8 mouse cellular contexts compared by ENCODE assay signal in the genomic region with DNA sequence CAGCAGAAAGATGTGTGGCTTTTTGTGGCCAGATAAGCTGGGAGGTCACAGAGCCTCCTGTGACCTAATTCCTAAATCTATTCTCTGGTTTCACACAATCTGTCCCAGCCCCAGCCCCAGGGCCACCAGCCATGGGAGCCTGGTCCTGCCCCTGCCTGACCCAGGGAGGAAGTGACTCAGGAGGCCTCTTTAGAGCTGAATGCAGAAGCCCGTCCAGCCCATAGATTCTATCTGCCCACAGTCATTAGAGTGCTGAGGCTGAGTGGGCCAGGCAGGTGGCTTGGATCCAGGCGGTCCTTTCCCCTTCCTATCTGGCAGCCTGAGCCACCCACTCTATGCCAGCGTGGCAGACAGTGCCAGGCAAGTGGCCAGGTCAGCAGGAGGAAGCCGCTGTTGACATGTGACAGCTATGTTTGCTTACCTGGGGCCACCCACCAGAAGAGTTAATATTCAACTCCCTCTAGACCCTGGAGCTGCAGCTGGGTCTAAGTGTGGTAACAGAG. TPM values are rescaled to one million over a fixed set of nuclear protein-coding genes. Genes with fewer than 3 reads are reported as not detected.
DNase-seq lines count a peak whose midpoint lies in the region; ATAC-seq and TF ChIP-seq lines count a peak whose summit lies in the region.

No protein-coding gene starts in this region.

- no peak for ATAC-seq in heart, embryonic 11.5 days (replicated peaks; ENCODE audit: insufficient number of reproducible peaks, low FRiP score, low TSS enrichment)
- peak; percentile 95 for ATAC-seq in lung, postnatal 0 days
- ATAC-seq in midbrain, embryonic 13.5 days = no peak

- no peaks in the 10 kb centered on the region for H3K36me3 ChIP-seq in heart, embryonic 11.5 days (ENCODE audit: control insufficient read depth, insufficient read depth, low read length)
- H3K36me3 ChIP-seq in lung, postnatal 0 days (ENCODE audit: insufficient read depth, low read length) = no peaks in the 10 kb centered on the region
- H3K36me3 ChIP-seq in midbrain, embryonic 13.5 days = no peaks in the 10 kb centered on the region

- peak; percentile 73 for TF ChIP-seq EP300 in lung, postnatal 0 days (IDR thresholded peaks at IDR 0.05)

- no peaks in the 10 kb centered on the region for H3K27me3 ChIP-seq in heart, embryonic 11.5 days (ENCODE audit: control insufficient read depth, insufficient read depth, low read length)
- H3K27me3 ChIP-seq in lung, postnatal 0 days (replicated peaks; ENCODE audit: insufficient read depth, low read length) = no peaks in the 10 kb centered on the region
- no peaks in the 10 kb centered on the region for H3K27me3 ChIP-seq in midbrain, embryonic 13.5 days

- intact Hi-C loops in left cerebral cortex, postnatal 14 days (cut with DNase I) = no loop called here

- H3K27ac ChIP-seq in heart, embryonic 11.5 days (ENCODE audit: low read depth, low read length) = no peak overlapping the region
- peak overlapping the region; percentile 66 for H3K27ac ChIP-seq in lung, postnatal 0 days (ENCODE audit: low read length)
- H3K27ac ChIP-seq in midbrain, embryonic 13.5 days = no peak overlapping the region

- H3K9ac ChIP-seq in heart, embryonic 11.5 days (ENCODE audit: low read depth, low read length) = no peak overlapping the region
- H3K9ac ChIP-seq in lung, postnatal 0 days (replicated peaks; ENCODE audit: low read depth) = no peak overlapping the region
- H3K9ac ChIP-seq in midbrain, embryonic 13.5 days (replicated peaks) = no peak overlapping the region

- H3K4me2 ChIP-seq in heart, embryonic 11.5 days = no peak overlapping the region
- H3K4me2 ChIP-seq in lung, postnatal 0 days (replicated peaks; ENCODE audit: low read depth, low read length) = no peak overlapping the region
- H3K4me2 ChIP-seq in midbrain, embryonic 13.5 days (replicated peaks) = no peak overlapping the region

- no peak overlapping the region for H3K4me3 ChIP-seq in heart, embryonic 11.5 days (ENCODE audit: low read depth, low read length)
- H3K4me3 ChIP-seq in lung, postnatal 0 days (ENCODE audit: low read depth, low read length) = no peak overlapping the region
- H3K4me3 ChIP-seq in midbrain, embryonic 13.5 days (replicated peaks) = no peak overlapping the region

- TF ChIP-seq CTCF in lung, postnatal 0 days (IDR thresholded peaks at IDR 0.05) = no peak

- H3K9me3 ChIP-seq in heart, embryonic 11.5 days (replicated peaks; ENCODE audit: control insufficient read depth, low read length) = no peaks in the 10 kb centered on the region
- no peaks in the 10 kb centered on the region for H3K9me3 ChIP-seq in lung, postnatal 0 days (ENCODE audit: low read length)
- H3K9me3 ChIP-seq in midbrain, embryonic 13.5 days = no peaks in the 10 kb centered on the region

- WGBS in heart, embryonic 11.5 days (ENCODE audit: insufficient replicate concordance) = 54% methylated on average over 4 of the region's 4 CpGs
- 10% methylated on average over 4 of the region's 4 CpGs for WGBS in lung, postnatal 0 days
- 86% methylated on average over 4 of the region's 4 CpGs for WGBS in midbrain, embryonic 13.5 days

- peaks cover 4% of the 10 kb centered on the region; the same call in 1 of the 2 replicates for H3K4me1 ChIP-seq in heart, embryonic 11.5 days (ENCODE audit: control insufficient read depth, insufficient read depth, low read length)
- 0 out of 2 replicates have a peak, but pooled peaks cover 2% of the 10 kb centered on the region for H3K4me1 ChIP-seq in lung, postnatal 0 days (ENCODE audit: insufficient read depth, low read depth, low read length)
- no peaks in the 10 kb centered on the region for H3K4me1 ChIP-seq in midbrain, embryonic 13.5 days (replicated peaks)

- DNase-seq in heart, adult 11 months = peak; percentile 96
- DNase-seq in cerebellum, adult 9-11 months = peak; percentile 93
- DNase-seq in kidney, adult 11 months = peak; percentile 95
- peak; percentile 90 for DNase-seq in lung, postnatal 0 days (ENCODE audit: low spot score)
- peak; percentile 85 for DNase-seq in urinary bladder, postnatal 14 days (ENCODE audit: low spot score)
- DNase-seq in left cerebral cortex, postnatal 14 days (ENCODE audit: low spot score in 2 of 2) = no peak

RNA-seq across cellular contexts. Expression of gene Chka, which starts 18.7 kb away (rescaled TPM):
- polyA plus RNA-seq in heart, embryonic 11.5 days (2014; fragmentation: Nextera tagmentation; extraction: Ambion mirVana) = 26.6 and 27.9 TPM in 2 replicates
- 65.9 and 68.1 TPM in 2 replicates for polyA plus RNA-seq in lung, postnatal 0 days (2015; fragmentation: Nextera tagmentation; extraction: Ambion mirVana)
- total RNA-seq in left cerebral cortex, postnatal 14 days (2021) = 10 to 100 TPM; 75.5 to 99.5 TPM
- 49.5 and 58.0 TPM in 2 replicates for polyA plus RNA-seq in midbrain, embryonic 13.5 days (2015; fragmentation: Nextera tagmentation; extraction: Ambion mirVana)

Comparison
In these comparisons a context has a peak if more than half of its experiments do, and no peak if none do; other contexts are left out.
1. DNase-seq: peak in heart, adult 11 months (single experiment), cerebellum, adult 9-11 months (single experiment), kidney, adult 11 months (single experiment), lung, postnatal 0 days (single experiment) and urinary bladder, postnatal 14 days (single experiment); none in left cerebral cortex, postnatal 14 days (0 of 2).